Mouse (Mus musculus) ES-E14 (cell line): ENCODE measurements around the gene Strc. TPM values are rescaled to one million over a fixed set of nuclear protein-coding genes. Genes with fewer than 3 reads are reported as not detected.

Experiments
- DNase-seq: peaks from one replicate; pipeline ENCODE4 v3.0.0-alpha.2; 2013; ENCODE audit warnings: low read depth, low spot score
- H3K27ac ChIP-seq: 2 replicates; pipeline ENCODE4 v1.5.1; 2012; ENCODE audit warnings: low read depth, mild to moderate bottlenecking, low read length, moderate library complexity, mixed read lengths; ENCODE audit not compliant: poor library complexity, insufficient read depth, severe bottlenecking
- H3K36me3 ChIP-seq: 2 replicates; pipeline ENCODE4 v1.6.1; 2012; ENCODE audit warnings: mild to moderate bottlenecking, low read length, moderate library complexity, mixed read lengths; ENCODE audit not compliant: control insufficient read depth, poor library complexity, insufficient read depth, severe bottlenecking
- H3K4me1 ChIP-seq, 2 experiments: fragments of 150-350 bp in 1 of 2; sonication (generic) in 1 of 2; 2 replicates each; pipeline ENCODE4 v1.6.1; 2012; ENCODE audit warnings: low read length in 2 of 2, mild to moderate bottlenecking in 1 of 2, mixed read lengths in 1 of 2; ENCODE audit not compliant: control insufficient read depth in 2 of 2, insufficient read depth in 2 of 2, poor library complexity in 1 of 2
- H3K4me3 ChIP-seq, 2 experiments: fragments of 150-350 bp in 1 of 2; sonication (generic) in 1 of 2; 2 replicates each; pipeline ENCODE4 v1.5.1; 2012; ENCODE audit warnings: low read length in 2 of 2, low read depth in 1 of 2, mild to moderate bottlenecking in 1 of 2, mixed read lengths in 1 of 2; ENCODE audit not compliant: insufficient read depth in 1 of 2, poor library complexity in 1 of 2, severe bottlenecking in 1 of 2
- H3K9ac ChIP-seq: 2 replicates; pipeline ENCODE4 v1.6.1; 2012; ENCODE audit warnings: low read depth, mild to moderate bottlenecking, low read length, mixed read lengths; ENCODE audit not compliant: poor library complexity, insufficient read depth, severe bottlenecking
- H3K9me3 ChIP-seq: fragments of 150-350 bp; sonication (generic); 2 replicates; pipeline ENCODE4 v1.6.1; 2012; ENCODE audit warnings: low read depth, mild to moderate bottlenecking, low read length; ENCODE audit not compliant: control insufficient read depth, insufficient read depth
- CHD2 ChIP-seq: IDR thresholded peaks from 2 replicates; pipeline ENCODE4 v1.6.1; 2014; ENCODE audit warnings: mild to moderate bottlenecking, low read depth, low read length, inconsistent platforms
- HCFC1 ChIP-seq: IDR thresholded peaks from 2 replicates; pipeline ENCODE4 v1.6.1; 2012; ENCODE audit warnings: low read length, inconsistent platforms, borderline replicate concordance; ENCODE audit not compliant: insufficient read depth
- MAFK ChIP-seq: IDR thresholded peaks from 2 replicates; pipeline ENCODE4 v1.6.1; 2014; ENCODE audit warnings: mild to moderate bottlenecking, low read depth, low read length, inconsistent platforms; ENCODE audit not compliant: insufficient read depth
- ZC3H11A ChIP-seq: IDR thresholded peaks from 2 replicates; pipeline ENCODE4 v1.6.1; 2012; ENCODE audit warnings: low read depth, mild to moderate bottlenecking, inconsistent platforms, low read length, borderline replicate concordance
- ZNF384 ChIP-seq: IDR thresholded peaks from 2 replicates; pipeline ENCODE4 v1.6.1; 2012; ENCODE audit warnings: low read depth, low read length, inconsistent platforms
- in situ Hi-C, 2 experiments: fragments of 600-800 bp; cut with MboI; formaldehyde crosslinking; loops; one replicate each; pipeline ENCODE4 v1.15.1; 2025; ENCODE audit warnings: low sequenced_read_pairs in 2 of 2, inconsistent platforms in 1 of 2; ENCODE audit not compliant: unreplicated experiment in 2 of 2
- total RNA-seq: library from RNA; depleted of rRNA; stranded (reverse); fragments of 300-350 nt; gene quantifications from 2 replicates; pipeline ENCODE4 v1.2.3, GENCODE M21; 2012

Strc gene
- total RNA-seq, 1 experiment: 0.09 TPM

GRCm38 (mm10) chr2:121359461-121359860 lies 27.5 kb downstream of the Strc start:
- in situ Hi-C loops: no loop called here

DNA sequence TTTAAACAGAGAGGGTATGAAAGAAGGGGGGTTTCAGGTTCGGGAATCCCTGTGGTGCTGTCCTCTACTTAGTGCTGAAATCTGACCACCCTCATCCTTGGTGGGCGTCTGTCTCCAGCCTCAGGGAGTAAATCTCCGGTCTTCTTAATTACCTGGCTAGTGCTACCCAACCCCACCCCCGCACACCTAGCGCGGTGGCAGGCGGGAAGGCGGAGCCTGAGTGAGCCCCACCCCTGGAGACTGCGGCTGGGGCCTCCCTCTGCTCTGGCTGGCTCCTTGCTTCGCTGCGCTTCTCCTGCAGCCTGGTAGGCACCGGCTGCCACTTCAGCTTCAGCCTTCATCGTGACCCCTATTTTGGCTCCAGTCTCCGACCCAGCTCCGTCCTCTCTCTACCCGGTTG lies 28.6 kb downstream of the Strc start:
- H3K27ac ChIP-seq: no peak overlapping the region
- H3K9ac ChIP-seq: peak overlapping the region; percentile 63
- in situ Hi-C loops: no loop called here
- TF ChIP-seq MAFK: no peak
- no peak for TF ChIP-seq HCFC1
- TF ChIP-seq CHD2: no peak
- no peak for TF ChIP-seq ZNF384
- no peak for TF ChIP-seq ZC3H11A
- peaks cover 2 to 7% of the 10 kb centered on the region in 2 experiments; a peak in 2 of 4 replicates for H3K4me1 ChIP-seq
- no peaks in the 10 kb centered on the region for H3K9me3 ChIP-seq
- peak; percentile 60 for DNase-seq
- no peaks in the 10 kb centered on the region; the same call in 1 of the 2 replicates for H3K36me3 ChIP-seq
- H3K4me3 ChIP-seq: peak overlapping the region; percentile 64 to 73

More at GRCm38 (mm10) chr2:121359461-121359860, 27.5 kb downstream of the Strc start:
- DNase-seq: no peak
- Histone ChIP-seq H3K27ac (no peak overlapping the region), H3K9ac (no peak overlapping the region), H3K9me3 (no peaks in the 10 kb centered on the region), H3K4me1 (peaks cover 2 to 7% of the 10 kb centered on the region in 2 experiments; a peak in 2 of 4 replicates), H3K36me3 (no peaks in the 10 kb centered on the region; the same call in 1 of the 2 replicates), H3K4me3 (no peak overlapping the region)
- TF ChIP-seq ZC3H11A: no peak
- no peak for TF ChIP-seq HCFC1
- no peak for TF ChIP-seq ZNF384
- no peak for TF ChIP-seq MAFK
- no peak for TF ChIP-seq CHD2

GRCm38 (mm10) chr2:121357961-121358360 lies 29.0 kb downstream of the Strc start:
- Histone ChIP-seq H3K4me3 (peak overlapping the region; percentile 64 to 73), H3K36me3 (no peaks in the 10 kb centered on the region; the same call in 1 of the 2 replicates), H3K9me3 (no peaks in the 10 kb centered on the region), H3K9ac (no peak overlapping the region; the same call in 1 of the 2 replicates), H3K4me1 (peaks cover 2 to 7% of the 10 kb centered on the region in 2 experiments; a peak in 2 of 4 replicates), H3K27ac (no peak overlapping the region)
- no peak for TF ChIP-seq ZNF384
- no peak for TF ChIP-seq HCFC1
- TF ChIP-seq CHD2: no peak
- TF ChIP-seq ZC3H11A: no peak
- in situ Hi-C loops: no loop called here
- no peak for DNase-seq

- TF ChIP-seq MAFK (no peak), ZNF384 (no peak), HCFC1 (no peak), ZC3H11A (no peak), CHD2 (no peak)
- DNase-seq: peak; percentile 41
- H3K9me3 ChIP-seq: no peaks in the 10 kb centered on the region
- H3K4me1 ChIP-seq: peaks cover 2 to 7% of the 10 kb centered on the region in 2 experiments; a peak in 2 of 4 replicates
- H3K9ac ChIP-seq: peak within 1 kb of the TSS; percentile 63
- H3K36me3 ChIP-seq: no peaks in the 10 kb centered on the region; the same call in 1 of the 2 replicates
- in situ Hi-C loops: no loop called here
- no peak within 1 kb of the TSS for H3K27ac ChIP-seq
- peak within 1 kb of the TSS; percentile 64 to 73 for H3K4me3 ChIP-seq
Measured at GRCm38 (mm10) chr2:121357494-121357893, 29.5 kb downstream of the Strc start, which contains the start of gene Ckmt1. Gene Ckmt1, plus strand, starts transcription at chr2:121357714.
